Mouse (Mus musculus) forebrain, embryonic 16.5 days (tissue): Measurements from ENCODE around the gene Gne. TPM values are rescaled to one million over a fixed set of nuclear protein-coding genes. Genes with fewer than 3 reads are reported as not detected.

ENCODE experiments used
- ATAC-seq: fragments of 200-750 bp; cut with Nextera tagmentation; 2 replicates; pipeline ENCODE4 v1.8.0; 2017; ENCODE audit warnings: mild to moderate bottlenecking, moderate library complexity
- H3K27ac ChIP-seq: fragments of 300-500 bp; sonication (generic); 2 replicates; pipeline ENCODE4 v1.5.1; 2014; ENCODE audit warnings: low read length, control low read depth
- H3K27me3 ChIP-seq: fragments of 300-500 bp; sonication (generic); replicated peaks from 2 replicates; pipeline ENCODE4 v1.6.1; 2014; ENCODE audit warnings: low read length; ENCODE audit not compliant: control insufficient read depth, insufficient read depth
- H3K36me3 ChIP-seq: fragments of 300-500 bp; sonication (generic); 2 replicates; pipeline ENCODE4 v1.6.1; 2014; ENCODE audit not compliant: control insufficient read depth, insufficient read depth
- H3K4me1 ChIP-seq: fragments of 300-500 bp; sonication (generic); replicated peaks from 2 replicates; pipeline ENCODE4 v1.6.1; 2014; ENCODE audit warnings: low read length; ENCODE audit not compliant: control insufficient read depth, insufficient read depth
- H3K4me2 ChIP-seq: fragments of 300-500 bp; sonication (generic); 2 replicates; pipeline ENCODE4 v1.6.1; 2014; ENCODE audit warnings: mild to moderate bottlenecking, low read length, control low read depth
- H3K4me3 ChIP-seq: fragments of 300-500 bp; sonication (generic); replicated peaks from 2 replicates; pipeline ENCODE4 v1.5.1; 2014; ENCODE audit warnings: mild to moderate bottlenecking, low read length, control low read depth
- H3K9ac ChIP-seq: fragments of 300-500 bp; sonication (generic); replicated peaks from 2 replicates; pipeline ENCODE4 v1.6.1; 2014; ENCODE audit warnings: low read depth, low read length, control low read depth
- H3K9me3 ChIP-seq: fragments of 300-500 bp; sonication (generic); 2 replicates; pipeline ENCODE4 v1.6.1; 2016; ENCODE audit warnings: low read length; ENCODE audit not compliant: control insufficient read depth
- WGBS: fragments of 180-500 bp; shearing (Covaris S2); extraction: QIAGEN DNeasy Blood & Tissue Kit; methylation state at CpG from one replicate; pipeline ENCODE4 v1.1.7; 2014; 5-methylcytosine and 5-hydroxymethylcytosine counted together
- polyA plus RNA-seq: library from polyadenylated mRNA; unstranded; fragments of >200 nt; fragmentation: Nextera tagmentation; extraction: Ambion mirVana; gene quantifications from 2 replicates; pipeline ENCODE4 v1.2.1, GENCODE M21; 2015

The Gne gene
- polyA plus RNA-seq, 1 experiment from 2014 or later, result 29.2 TPM

GRCm38 (mm10) chr4:44022323-44022722 lies 61.7 kb downstream of the Gne start:
- Histone ChIP-seq H3K9me3 (no peaks in the 10 kb centered on the region), H3K9ac (no peak overlapping the region), H3K27me3 (no peaks in the 10 kb centered on the region), H3K27ac (no peak overlapping the region), H3K4me2 (no peak overlapping the region), H3K36me3 (peaks cover 24% of the 10 kb centered on the region), H3K4me3 (no peak overlapping the region), H3K4me1 (no peaks in the 10 kb centered on the region)
- 91% methylated on average over 4 of the region's 4 CpGs for WGBS
- ATAC-seq, result no peak

- 96% methylated on average over 12 of the region's 12 CpGs for WGBS
- peaks cover 10% of the 10 kb centered on the region; the same call in 1 of the 2 replicates for H3K36me3 ChIP-seq
- H3K9me3 ChIP-seq, result no peaks in the 10 kb centered on the region
- no peak overlapping the region for H3K4me2 ChIP-seq
- no peak overlapping the region for H3K9ac ChIP-seq
- no peak overlapping the region for H3K4me3 ChIP-seq
- ATAC-seq, result no peak
- H3K27ac ChIP-seq, result no peak overlapping the region
- H3K27me3 ChIP-seq, result no peaks in the 10 kb centered on the region
- H3K4me1 ChIP-seq, result peaks cover 21% of the 10 kb centered on the region
Observed at GRCm38 (mm10) chr4:44016791-44017190, 67.2 kb downstream of the Gne start.

- peaks cover 22% of the 10 kb centered on the region for H3K4me1 ChIP-seq
- H3K4me3 ChIP-seq, result no peak overlapping the region
- no peak overlapping the region for H3K27ac ChIP-seq
- H3K9me3 ChIP-seq, result no peaks in the 10 kb centered on the region
- H3K27me3 ChIP-seq, result no peaks in the 10 kb centered on the region
- H3K9ac ChIP-seq, result no peak overlapping the region
- H3K36me3 ChIP-seq, result peaks cover 10% of the 10 kb centered on the region; the same call in 1 of the 2 replicates
- no peak overlapping the region for H3K4me2 ChIP-seq
- no peak for ATAC-seq
- 96% methylated on average over 4 of the region's 4 CpGs for WGBS
Observed at GRCm38 (mm10) chr4:44016071-44016470, 67.9 kb downstream of the Gne start.

- no peak overlapping the region for H3K27ac ChIP-seq
- H3K9me3 ChIP-seq, result no peaks in the 10 kb centered on the region
- no peaks in the 10 kb centered on the region for H3K36me3 ChIP-seq
- ATAC-seq, result no peak
- 27% methylated on average over 11 of the region's 11 CpGs for WGBS
- peak overlapping the region; percentile 98 for H3K4me3 ChIP-seq
- peaks cover 22% of the 10 kb centered on the region for H3K4me1 ChIP-seq
- peak overlapping the region; percentile 90 for H3K9ac ChIP-seq
- no peaks in the 10 kb centered on the region for H3K27me3 ChIP-seq
- H3K4me2 ChIP-seq, result peak overlapping the region; percentile 89
Observed at GRCm38 (mm10) chr4:44013391-44014070, 70.4 kb downstream of the Gne start.

- H3K36me3 ChIP-seq, result no peaks in the 10 kb centered on the region
- H3K27ac ChIP-seq, result peak overlapping the region; percentile 61
- peak overlapping the region; percentile 98 for H3K4me3 ChIP-seq
- H3K27me3 ChIP-seq, result no peaks in the 10 kb centered on the region
- peak; percentile 100 for ATAC-seq
- peak overlapping the region; percentile 89 for H3K4me2 ChIP-seq
- WGBS, result under 1% methylated on average over 76 of the region's 77 CpGs
- H3K9me3 ChIP-seq, result no peaks in the 10 kb centered on the region
- peak overlapping the region; percentile 90 for H3K9ac ChIP-seq
- H3K4me1 ChIP-seq, result peaks cover 22% of the 10 kb centered on the region
Observed at GRCm38 (mm10) chr4:44012376-44013367, 71.3 kb downstream of the Gne start.

GRCm38 (mm10) chr4:44011799-44012198 lies 72.2 kb downstream of the Gne start:
- Histone ChIP-seq H3K36me3 (no peaks in the 10 kb centered on the region), H3K4me2 (peak overlapping the region; percentile 72), H3K4me1 (peaks cover 22% of the 10 kb centered on the region), H3K27me3 (no peaks in the 10 kb centered on the region), H3K27ac (peak overlapping the region; percentile 61; the same call in 1 of the 2 replicates), H3K4me3 (peak overlapping the region; percentile 98), H3K9ac (peak overlapping the region; percentile 90), H3K9me3 (no peaks in the 10 kb centered on the region)
- 85% methylated on average over 3 of the region's 3 CpGs for WGBS
- ATAC-seq, result no peak

- peaks cover 22% of the 10 kb centered on the region for H3K4me1 ChIP-seq
Observed at GRCm38 (mm10) chr4:44010893-44011292, 73.1 kb downstream of the Gne start.

GRCm38 (mm10) chr4:44010176-44010575 lies 73.8 kb downstream of the Gne start:
- WGBS, result 97% methylated on average over 1 of the region's 1 CpGs
- Histone ChIP-seq H3K9me3 (no peaks in the 10 kb centered on the region), H3K36me3 (no peaks in the 10 kb centered on the region), H3K4me2 (no peak overlapping the region), H3K9ac (no peak overlapping the region), H3K27me3 (no peaks in the 10 kb centered on the region), H3K4me3 (no peak overlapping the region), H3K4me1 (peaks cover 22% of the 10 kb centered on the region), H3K27ac (no peak overlapping the region)
- ATAC-seq, result no peak

More at GRCm38 (mm10) chr4:44010893-44011292, 73.1 kb downstream of the Gne start:
- H3K4me3 ChIP-seq, result no peak overlapping the region
- WGBS, result 45% methylated on average over 2 of the region's 2 CpGs
- ATAC-seq, result no peak
- no peaks in the 10 kb centered on the region for H3K9me3 ChIP-seq
- H3K27ac ChIP-seq, result no peak overlapping the region
- no peak overlapping the region for H3K9ac ChIP-seq
- no peaks in the 10 kb centered on the region for H3K27me3 ChIP-seq
- H3K4me2 ChIP-seq, result no peak overlapping the region
- no peaks in the 10 kb centered on the region for H3K36me3 ChIP-seq
